Mouse (Mus musculus) cerebellum, postnatal 10 days (tissue): Measurements from ENCODE around the gene Gm10382.
"Not testable (repeated sequence)": the region's sequence is repeated elsewhere in the genome, so short reads cannot be mapped to it uniquely, and the experiment has no call there.

Source experiments
- DNase-seq, 2 experiments: peaks; one replicate each; pipeline ENCODE4 v3.0.0; 2021; ENCODE audit warnings: mixed read lengths in 2 of 2

The Gm10382 gene

GRCm38 (mm10) chr5:125370950-125371693, 18.0 kb upstream of the Gm10382 start:
- no peak for DNase-seq

DNA sequence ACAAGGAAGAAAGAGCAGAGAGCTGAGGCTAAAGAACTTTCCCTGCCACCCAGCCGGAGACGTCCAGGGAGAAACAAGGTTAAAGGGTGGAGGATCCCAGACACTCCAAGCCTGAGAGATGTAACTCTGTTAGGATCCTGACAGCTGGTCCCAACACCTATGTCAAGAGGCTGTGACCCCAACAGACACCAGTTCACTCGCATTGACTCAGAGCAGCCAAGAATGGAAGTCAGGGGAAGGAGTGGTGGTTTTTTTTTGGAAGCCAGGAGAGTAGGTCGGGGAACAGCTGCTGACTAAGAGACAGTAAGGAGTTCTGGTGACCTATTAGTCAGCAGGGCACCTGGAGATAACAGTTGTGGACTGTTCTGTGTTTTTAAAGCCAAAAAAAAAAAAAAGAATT, 17.1 kb upstream of the Gm10382 start:
- no peak for DNase-seq

- DNase-seq, result no peak
Observed at GRCm38 (mm10) chr5:125375871-125376270, 13.3 kb upstream of the Gm10382 start.

GRCm38 (mm10) chr5:125377214-125377613, 11.9 kb upstream of the Gm10382 start:
- DNase-seq, result no peak

GRCm38 (mm10) chr5:125378919-125379318, 10.2 kb upstream of the Gm10382 start:
- no peak for DNase-seq

- DNase-seq, result no peak
Observed at GRCm38 (mm10) chr5:125381954-125382672, 7.0 kb upstream of the Gm10382 start.

GRCm38 (mm10) chr5:125382673-125383558, 6.2 kb upstream of the Gm10382 start:
- DNase-seq, result peak; percentile 80 to 83

GRCm38 (mm10) chr5:125383637-125384420, 5.3 kb upstream of the Gm10382 start:
- no peak for DNase-seq

DNA sequence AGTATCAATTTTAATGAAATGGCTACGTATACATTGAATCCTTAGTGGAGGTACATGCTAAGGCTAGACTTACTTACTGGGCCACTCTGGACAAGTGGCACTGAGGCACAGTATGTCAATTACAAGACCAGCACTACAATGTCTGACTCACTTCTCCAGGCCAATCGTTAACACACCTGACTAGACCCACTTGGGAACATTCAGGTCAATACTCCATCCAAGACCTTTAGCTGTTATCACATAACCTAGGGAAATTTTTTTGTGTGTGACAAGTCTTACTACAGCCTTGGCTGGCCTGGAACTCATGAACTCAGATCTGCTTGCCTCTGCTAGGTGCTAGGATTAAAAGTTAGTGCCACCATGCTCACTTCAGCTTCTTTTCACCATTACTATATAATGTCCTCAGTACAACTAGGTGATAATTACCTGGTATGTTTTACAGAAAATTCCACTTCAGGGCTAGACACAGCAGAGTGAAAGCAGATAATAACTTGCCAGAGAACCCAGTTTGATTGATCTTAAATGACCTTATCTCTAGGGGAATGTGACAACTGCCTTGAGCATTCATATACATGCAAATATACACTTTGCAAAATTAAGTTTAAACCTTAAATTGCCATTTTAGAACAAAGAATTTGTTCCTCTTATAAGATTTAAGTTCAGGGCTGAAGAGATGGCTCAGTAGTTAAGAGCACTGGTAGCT, 4.5 kb upstream of the Gm10382 start:
- DNase-seq, result no peak

DNA sequence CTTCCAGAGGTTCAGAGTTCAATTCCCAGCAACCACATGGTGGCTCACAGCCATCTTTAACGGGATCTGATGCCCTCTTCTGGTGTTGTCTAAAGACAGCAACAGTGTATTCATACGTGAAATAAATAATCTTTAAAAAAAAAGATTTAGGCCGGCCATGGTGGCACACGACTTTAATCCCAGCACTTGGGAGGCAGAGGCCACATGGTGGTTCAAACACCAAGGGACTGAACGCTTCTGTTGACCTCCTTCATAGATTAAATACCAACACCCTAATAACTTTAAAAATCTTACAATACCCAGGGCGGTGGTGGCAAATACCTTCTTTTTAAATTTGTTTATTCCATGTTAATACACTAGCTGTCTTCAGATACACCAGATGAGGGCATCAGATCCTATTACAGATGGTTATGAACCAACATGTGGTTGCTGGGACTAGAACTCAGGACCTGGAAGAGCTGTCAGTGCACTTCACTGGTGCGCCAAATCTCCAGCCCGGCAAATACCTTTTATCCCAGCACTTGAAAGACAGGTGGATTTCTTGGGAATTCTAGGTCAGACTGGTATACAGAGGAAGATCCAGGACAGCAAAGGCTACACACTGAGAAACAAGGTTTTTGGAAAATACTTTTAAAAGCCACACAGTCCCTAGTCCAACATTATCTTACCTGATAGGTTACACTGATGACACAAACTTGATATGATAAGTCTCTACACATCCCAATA, 3.7 kb upstream of the Gm10382 start:
- no peak for DNase-seq

DNA sequence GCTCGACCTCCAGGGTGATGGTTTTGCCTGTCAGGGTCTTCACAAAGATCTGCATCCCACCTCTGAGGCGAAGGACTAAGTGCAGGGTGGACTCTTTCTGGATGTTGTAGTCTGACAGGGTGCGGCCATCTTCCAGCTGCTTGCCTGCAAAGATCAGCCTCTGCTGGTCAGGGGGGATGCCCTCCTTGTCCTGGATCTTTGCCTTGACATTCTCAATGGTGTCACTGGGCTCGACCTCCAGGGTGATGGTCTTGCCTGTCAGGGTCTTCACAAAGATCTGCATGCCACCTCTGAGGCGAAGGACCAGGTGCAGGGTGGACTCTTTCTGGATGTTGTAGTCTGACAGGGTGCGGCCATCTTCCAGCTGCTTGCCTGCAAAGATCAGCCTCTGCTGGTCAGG, 1.8 kb upstream of the Gm10382 start:
- not testable (repeated sequence) for DNase-seq

GRCm38 (mm10) chr5:125388358-125389092, 597 bp upstream of the Gm10382 start:
- no peak for DNase-seq

- DNase-seq, result peak; percentile 93 to 96
Observed at GRCm38 (mm10) chr5:125389579-125390441, 688 bp downstream of the Gm10382 start, which contains the start of gene Ubc. Gene Ubc (minus strand): TSS chr5:125390202.

- DNase-seq, result peak in 1 of 2 experiments; percentile 19
Observed at GRCm38 (mm10) chr5:125390906-125391477, 1.9 kb downstream of the Gm10382 start.

GRCm38 (mm10) chr5:125391609-125392008, 2.5 kb downstream of the Gm10382 start:
- DNase-seq, result peak; percentile 76 to 77

GRCm38 (mm10) chr5:125392176-125392575, 3.1 kb downstream of the Gm10382 start:
- DNase-seq, result peak in 1 of 2 experiments; percentile 22

GRCm38 (mm10) chr5:125392618-125392976, 3.5 kb downstream of the Gm10382 start:
- DNase-seq, result no peak

DNA sequence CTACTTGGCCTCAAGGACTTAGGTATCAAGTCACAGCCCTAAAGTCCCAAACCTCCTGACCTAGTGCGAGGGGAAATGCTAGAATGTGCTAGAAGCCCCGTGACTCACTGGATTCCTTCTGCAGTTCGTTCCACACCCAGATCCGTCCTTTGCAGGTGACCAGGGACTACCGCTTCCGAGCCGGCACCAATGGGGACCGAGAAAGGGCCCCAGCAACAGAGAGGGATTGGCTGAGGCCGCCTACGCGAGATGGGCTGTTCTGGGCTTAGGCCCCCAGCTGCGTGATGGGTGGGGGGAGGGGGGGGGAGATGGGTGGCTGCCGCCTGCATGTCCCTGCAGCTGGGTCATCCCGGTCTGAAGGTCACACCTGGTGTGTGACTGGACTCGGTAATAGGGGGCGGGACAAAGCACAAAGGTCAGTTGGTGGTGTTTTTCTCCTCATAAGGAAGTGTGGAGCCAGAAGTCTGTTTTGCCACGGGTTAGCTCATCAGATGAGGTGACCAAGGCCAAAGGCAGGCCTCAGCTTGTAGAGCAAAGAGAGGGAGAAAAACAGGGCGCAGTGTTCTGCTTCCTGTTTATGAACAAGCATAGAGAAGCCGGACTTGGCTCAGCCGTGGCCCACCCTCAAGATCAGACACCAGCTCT, 4.0 kb downstream of the Gm10382 start:
- DNase-seq, result peak; percentile 96 to 98
